14 mouse cellular contexts compared by ENCODE assay signal in genomic region chr11:44701221-44701810, GRCm38 (mm10).
DNase-seq lines count a peak whose midpoint lies in the region; ATAC-seq and TF ChIP-seq lines count a peak whose summit lies in the region.
"Had no signal": no experiment of that assay in that cellular context is flagged by ENCODE, and none has a peak within 500 bp of the region (broad histone marks: within the 10 kb centered on the region; RNA-seq: fewer than 3 reads in every experiment).

No protein-coding gene starts in this region.

- H3K4me2 ChIP-seq in hindbrain, embryonic 11.5 days (replicated peaks; ENCODE audit: low read depth, low read length): no peak overlapping the region
- no peak overlapping the region for H3K4me2 ChIP-seq in stomach, embryonic 16.5 days (ENCODE audit: low read depth, low read length)
- H3K4me2 ChIP-seq in stomach, postnatal 0 days (replicated peaks; ENCODE audit: low read depth): no peak overlapping the region
- no peak overlapping the region for H3K4me2 ChIP-seq in midbrain, embryonic 13.5 days (replicated peaks)
- H3K4me2 ChIP-seq: liver, embryonic 11.5 days had no signal

- H3K4me3 ChIP-seq in hindbrain, embryonic 10.5 days: no peak overlapping the region
- H3K4me3 ChIP-seq in hindbrain, embryonic 11.5 days (ENCODE audit: low read depth, low read length): no peak overlapping the region
- H3K4me3 ChIP-seq in stomach, embryonic 16.5 days (replicated peaks; ENCODE audit: low read length): no peak overlapping the region
- no peak overlapping the region for H3K4me3 ChIP-seq in stomach, postnatal 0 days (ENCODE audit: low read depth, low read length)
- no peak overlapping the region for H3K4me3 ChIP-seq in midbrain, embryonic 13.5 days (replicated peaks)
- H3K4me3 ChIP-seq: left cerebral cortex, adult 2 months had no signal

- peak overlapping the region; percentile 79 for H3K27ac ChIP-seq in hindbrain, embryonic 10.5 days
- no peak overlapping the region for H3K27ac ChIP-seq in hindbrain, embryonic 11.5 days (ENCODE audit: low read depth, low read length)
- H3K27ac ChIP-seq in stomach, embryonic 16.5 days (ENCODE audit: low read length): peak overlapping the region; percentile 1; the same call in 1 of the 2 replicates
- H3K27ac ChIP-seq in stomach, postnatal 0 days (replicated peaks): no peak overlapping the region
- 0 out of 2 replicates have a peak overlapping the region, but pooled peaks have one; percentile 45 for H3K27ac ChIP-seq in midbrain, embryonic 13.5 days
- H3K27ac ChIP-seq: left cerebral cortex, adult 2 months had no signal

- DNase-seq in hindbrain, embryonic 10.5 days (ENCODE audit: low spot score): no peak
- no peak for DNase-seq in hindbrain, embryonic 11.5 days (ENCODE audit: low spot score)
- DNase-seq in stomach, postnatal 0 days (ENCODE audit: low spot score): no peak
- no peak for DNase-seq in layer of hippocampus, postnatal 10 days (ENCODE audit: low spot score in 2 of 2)
- DNase-seq in B cell, adult 2 months: no peak
- DNase-seq: cerebellum, adult 8-10 months; kidney, postnatal 4 days; right cerebral cortex, postnatal 4 days; thymus, postnatal 25 days had no signal

- no peak for TF ChIP-seq CTCF in stomach, postnatal 0 days (IDR thresholded peaks at IDR 0.05; ENCODE audit: low read depth)

- no peak overlapping the region for H3K9ac ChIP-seq in hindbrain, embryonic 11.5 days (ENCODE audit: low read depth, low read length)
- no peak overlapping the region for H3K9ac ChIP-seq in stomach, embryonic 16.5 days (ENCODE audit: low read length)
- no peak overlapping the region for H3K9ac ChIP-seq in stomach, postnatal 0 days (ENCODE audit: low read length)
- H3K9ac ChIP-seq in midbrain, embryonic 13.5 days (replicated peaks): no peak overlapping the region

- no peaks in the 10 kb centered on the region for H3K36me3 ChIP-seq in hindbrain, embryonic 10.5 days
- H3K36me3 ChIP-seq in hindbrain, embryonic 11.5 days (ENCODE audit: control insufficient read depth, insufficient read depth, low read length): no peaks in the 10 kb centered on the region
- no peaks in the 10 kb centered on the region for H3K36me3 ChIP-seq in stomach, embryonic 16.5 days (ENCODE audit: control insufficient read depth, insufficient read depth, low read length)
- H3K36me3 ChIP-seq in stomach, postnatal 0 days (ENCODE audit: control insufficient read depth, insufficient read depth, low read length): no peaks in the 10 kb centered on the region
- H3K36me3 ChIP-seq in midbrain, embryonic 13.5 days: no peaks in the 10 kb centered on the region

- peaks cover 55% of the 10 kb centered on the region for H3K4me1 ChIP-seq in hindbrain, embryonic 10.5 days (replicated peaks)
- H3K4me1 ChIP-seq in hindbrain, embryonic 11.5 days (replicated peaks; ENCODE audit: control insufficient read depth, insufficient read depth, low read length): 0 out of 2 replicates have a peak, but pooled peaks cover 3% of the 10 kb centered on the region
- no peaks in the 10 kb centered on the region for H3K4me1 ChIP-seq in stomach, embryonic 16.5 days (ENCODE audit: control insufficient read depth, insufficient read depth, low read length)
- no peaks in the 10 kb centered on the region for H3K4me1 ChIP-seq in stomach, postnatal 0 days (replicated peaks; ENCODE audit: control insufficient read depth, insufficient read depth)
- H3K4me1 ChIP-seq in midbrain, embryonic 13.5 days (replicated peaks): peaks cover 29% of the 10 kb centered on the region

- H3K9me3 ChIP-seq in hindbrain, embryonic 10.5 days: no peaks in the 10 kb centered on the region
- no peaks in the 10 kb centered on the region for H3K9me3 ChIP-seq in hindbrain, embryonic 11.5 days (ENCODE audit: control insufficient read depth, low read length)
- no peaks in the 10 kb centered on the region for H3K9me3 ChIP-seq in stomach, embryonic 16.5 days (replicated peaks; ENCODE audit: control insufficient read depth, low read length)
- no peaks in the 10 kb centered on the region for H3K9me3 ChIP-seq in stomach, postnatal 0 days (ENCODE audit: control insufficient read depth, low read length)
- H3K9me3 ChIP-seq in midbrain, embryonic 13.5 days: no peaks in the 10 kb centered on the region

- TF ChIP-seq EP300 in stomach, postnatal 0 days (optimal IDR thresholded peaks at IDR 0.05): no peak

- WGBS in hindbrain, embryonic 10.5 days: 53% methylated on average over 11 of the region's 11 CpGs
- 51% methylated on average over 11 of the region's 11 CpGs for WGBS in hindbrain, embryonic 11.5 days
- WGBS in stomach, embryonic 16.5 days: 55% methylated on average over 11 of the region's 11 CpGs
- 55% methylated on average over 11 of the region's 11 CpGs for WGBS in stomach, postnatal 0 days
- 61% methylated on average over 11 of the region's 11 CpGs for WGBS in midbrain, embryonic 13.5 days

- H3K27me3 ChIP-seq in hindbrain, embryonic 10.5 days (ENCODE audit: insufficient read depth, poor library complexity, severe bottlenecking): no peaks in the 10 kb centered on the region
- no peaks in the 10 kb centered on the region for H3K27me3 ChIP-seq in hindbrain, embryonic 11.5 days (ENCODE audit: control insufficient read depth, insufficient read depth, low read length)
- no peaks in the 10 kb centered on the region for H3K27me3 ChIP-seq in stomach, embryonic 16.5 days (ENCODE audit: control insufficient read depth, insufficient read depth, low read length)
- no peaks in the 10 kb centered on the region for H3K27me3 ChIP-seq in stomach, postnatal 0 days (ENCODE audit: control insufficient read depth, insufficient read depth, low read length)
- no peaks in the 10 kb centered on the region for H3K27me3 ChIP-seq in midbrain, embryonic 13.5 days

- ATAC-seq in hindbrain, embryonic 11.5 days (ENCODE audit: low FRiP score): no peak
- no peak for ATAC-seq in stomach, embryonic 16.5 days (ENCODE audit: insufficient read depth, low FRiP score)
- no peak for ATAC-seq in stomach, postnatal 0 days (ENCODE audit: low FRiP score, low TSS enrichment)
- no peak for ATAC-seq in midbrain, embryonic 13.5 days
- ATAC-seq: lung, postnatal 0 days had no signal

Comparison
In these comparisons a context has a peak if more than half of its experiments do, and no peak if none do; other contexts are left out.
1. H3K27ac ChIP-seq: peak in hindbrain, embryonic 10.5 days (single experiment), stomach, embryonic 16.5 days (single experiment) and midbrain, embryonic 13.5 days (single experiment); none in hindbrain, embryonic 11.5 days (single experiment) and stomach, postnatal 0 days (single experiment).